Mouse (Mus musculus) lung, embryonic 14.5 days (tissue): Measurements from ENCODE around the gene Cldn19. TPM values are rescaled to one million over a fixed set of nuclear protein-coding genes. Genes with fewer than 3 reads are reported as not detected.

Experiments used
- ATAC-seq: fragments of 200-750 bp; cut with Nextera tagmentation; 2 replicates; pipeline ENCODE4 v1.8.0; 2017; ENCODE audit warnings: mild to moderate bottlenecking, moderate TSS enrichment, moderate library complexity; ENCODE audit not compliant: insufficient read depth
- DNase-seq: peaks from one replicate; pipeline ENCODE4 v3.0.0-alpha.2; 2015
- H3K27ac ChIP-seq: fragments of 300-500 bp; sonication (generic); 2 replicates; pipeline ENCODE4 v1.5.1; 2014; ENCODE audit warnings: low read depth, mild to moderate bottlenecking, moderate library complexity
- H3K27me3 ChIP-seq: fragments of 300-500 bp; sonication (generic); 2 replicates; pipeline ENCODE4 v1.6.1; 2014; ENCODE audit warnings: low read length, control low read depth; ENCODE audit not compliant: insufficient read depth
- H3K36me3 ChIP-seq: fragments of 300-500 bp; sonication (generic); 2 replicates; pipeline ENCODE4 v1.6.1; 2014; ENCODE audit warnings: control low read depth; ENCODE audit not compliant: insufficient read depth
- H3K4me1 ChIP-seq: fragments of 300-500 bp; sonication (generic); 2 replicates; pipeline ENCODE4 v1.6.1; 2014; ENCODE audit warnings: antibody characterized with exemption, control low read depth; ENCODE audit not compliant: insufficient read depth
- H3K4me2 ChIP-seq: fragments of 300-500 bp; sonication (generic); 2 replicates; pipeline ENCODE4 v1.6.1; 2014; ENCODE audit warnings: mild to moderate bottlenecking
- H3K4me3 ChIP-seq: fragments of 300-500 bp; sonication (generic); 2 replicates; pipeline ENCODE4 v1.5.1; 2014; ENCODE audit warnings: low read depth, low read length
- H3K9ac ChIP-seq: fragments of 300-500 bp; sonication (generic); 2 replicates; pipeline ENCODE4 v1.6.1; 2014
- H3K9me3 ChIP-seq: fragments of 300-500 bp; sonication (generic); 2 replicates; pipeline ENCODE4 v1.6.1; 2016; ENCODE audit warnings: low read depth, low read length, control low read depth
- CTCF ChIP-seq: IDR thresholded peaks from 2 replicates; pipeline ENCODE4 v1.5.1; 2016; ENCODE audit warnings: antibody characterized with exemption, low read depth
- WGBS: fragments of 180-500 bp; shearing (Covaris S2); extraction: QIAGEN DNeasy Blood & Tissue Kit; methylation state at CpG from one replicate; pipeline ENCODE4 v1.1.7; 2014; 5-methylcytosine and 5-hydroxymethylcytosine counted together
- polyA plus RNA-seq: library from polyadenylated mRNA; unstranded; fragments of >200 nt; fragmentation: Nextera tagmentation; extraction: Ambion mirVana; gene quantifications from 2 replicates; pipeline ENCODE4 v1.2.1, GENCODE M21; 2014

The Cldn19 gene
- polyA plus RNA-seq, 1 experiment from 2014 or later, result not detected

DNA sequence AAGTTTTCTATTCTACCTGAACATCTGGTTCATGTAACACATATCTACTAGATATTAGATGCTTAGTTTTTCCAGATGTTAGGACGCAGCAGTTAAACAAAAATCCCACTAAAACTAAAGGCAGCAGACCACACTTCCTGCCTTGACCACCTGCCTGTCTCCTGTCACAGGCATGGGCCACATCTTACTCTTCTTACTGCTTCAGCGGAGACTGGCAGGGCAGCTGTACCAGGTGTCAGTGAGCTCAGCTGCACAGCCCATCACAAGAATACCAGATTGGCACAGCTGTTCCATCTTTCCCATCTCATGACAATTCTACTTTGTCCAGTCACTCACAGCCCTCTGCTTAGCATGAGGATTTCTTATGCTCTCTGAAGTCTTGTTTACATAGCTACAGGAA lies 42.1 kb downstream of the Cldn19 start:
- ATAC-seq (no peak), DNase-seq (no peak)
- Histone ChIP-seq H3K4me2 (no peak overlapping the region), H3K9ac (no peak overlapping the region), H3K27ac (no peak overlapping the region), H3K36me3 (no peaks in the 10 kb centered on the region), H3K4me3 (no peak overlapping the region), H3K4me1 (no peaks in the 10 kb centered on the region), H3K27me3 (no peaks in the 10 kb centered on the region), H3K9me3 (no peaks in the 10 kb centered on the region)
- TF ChIP-seq CTCF, result no peak
- WGBS, result 54% methylated on average over 2 of the region's 2 CpGs

DNA sequence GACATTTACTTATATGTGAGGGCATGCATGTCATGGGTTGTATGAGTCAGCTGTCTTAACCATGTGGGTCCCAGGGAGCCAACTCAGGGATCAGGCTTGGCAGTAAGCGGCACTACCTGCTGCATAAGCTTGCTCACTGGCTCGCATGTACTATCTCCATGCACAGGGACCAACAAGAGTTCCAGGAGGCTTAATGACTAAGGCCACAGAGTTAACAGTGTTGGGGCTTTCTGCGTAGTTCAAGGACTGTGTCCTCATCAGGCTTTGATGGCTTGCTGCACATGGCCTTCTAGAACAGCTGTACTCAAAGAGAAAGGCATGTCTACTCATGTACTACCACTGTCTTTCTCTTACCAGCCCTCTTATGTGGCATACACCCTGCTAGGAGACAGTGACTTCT lies 45.5 kb downstream of the Cldn19 start:
- no peak for TF ChIP-seq CTCF
- Histone ChIP-seq H3K27me3 (no peaks in the 10 kb centered on the region), H3K4me1 (no peaks in the 10 kb centered on the region), H3K9me3 (no peaks in the 10 kb centered on the region), H3K36me3 (no peaks in the 10 kb centered on the region), H3K9ac (no peak overlapping the region), H3K27ac (no peak overlapping the region), H3K4me2 (no peak overlapping the region), H3K4me3 (no peak overlapping the region)
- 92% methylated on average over 3 of the region's 3 CpGs for WGBS
- ATAC-seq (no peak), DNase-seq (no peak)

DNA sequence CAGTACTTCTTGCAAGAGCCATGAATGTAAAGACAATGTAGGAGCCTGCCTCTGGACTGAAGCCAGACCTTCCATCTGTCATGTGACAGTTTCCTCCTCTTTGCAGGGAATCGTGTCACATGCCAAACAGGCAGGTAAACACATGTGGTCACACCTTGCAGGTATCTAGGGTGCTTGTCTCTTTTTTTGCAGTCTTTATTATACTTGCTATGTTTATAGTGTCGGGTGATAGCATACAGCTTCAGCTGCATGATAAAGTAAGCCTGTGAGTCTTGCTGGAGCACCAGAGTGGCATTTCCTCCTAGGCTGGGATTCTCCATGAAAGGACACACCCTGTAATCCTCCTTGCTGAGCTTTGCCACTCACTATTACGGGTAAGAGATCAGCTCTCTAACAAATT lies 46.6 kb downstream of the Cldn19 start:
- no peak for ATAC-seq
- peaks cover 2% of the 10 kb centered on the region; the same call in 1 of the 2 replicates for H3K36me3 ChIP-seq
- no peaks in the 10 kb centered on the region for H3K4me1 ChIP-seq
- TF ChIP-seq CTCF, result no peak
- no peak overlapping the region for H3K27ac ChIP-seq
- H3K4me2 ChIP-seq, result no peak overlapping the region
- no peaks in the 10 kb centered on the region for H3K27me3 ChIP-seq
- H3K9me3 ChIP-seq, result no peaks in the 10 kb centered on the region
- DNase-seq, result no peak
- no peak overlapping the region for H3K9ac ChIP-seq
- 60% methylated on average over 3 of the region's 3 CpGs for WGBS
- H3K4me3 ChIP-seq, result no peak overlapping the region

DNA sequence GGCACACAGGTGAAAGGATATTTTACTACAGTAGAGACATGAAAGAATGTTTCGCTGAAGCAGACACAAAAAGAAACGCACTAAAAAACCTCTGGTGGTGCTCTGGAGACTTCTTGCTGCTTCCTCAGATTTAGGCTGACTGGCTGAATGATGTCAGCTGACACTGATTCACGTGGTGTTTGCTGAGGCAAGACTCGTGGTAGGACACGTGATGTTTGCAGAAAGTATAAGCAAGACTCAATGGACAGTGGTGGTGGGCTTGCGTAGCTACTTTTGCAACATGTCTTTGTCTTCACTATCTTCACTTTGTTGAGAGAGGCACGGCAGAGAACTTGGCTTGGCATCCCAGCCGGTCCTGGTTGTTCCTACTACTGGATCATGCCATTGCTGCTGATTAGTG lies 48.1 kb downstream of the Cldn19 start:
- Histone ChIP-seq H3K9ac (no peak overlapping the region), H3K4me1 (no peaks in the 10 kb centered on the region), H3K27ac (no peak overlapping the region), H3K27me3 (no peaks in the 10 kb centered on the region), H3K4me3 (no peak overlapping the region), H3K36me3 (peaks cover 17% of the 10 kb centered on the region; the same call in 1 of the 2 replicates), H3K9me3 (no peaks in the 10 kb centered on the region), H3K4me2 (no peak overlapping the region)
- ATAC-seq (no peak), DNase-seq (no peak)
- TF ChIP-seq CTCF, result no peak
- WGBS, result 76% methylated on average over 8 of the region's 8 CpGs

DNA sequence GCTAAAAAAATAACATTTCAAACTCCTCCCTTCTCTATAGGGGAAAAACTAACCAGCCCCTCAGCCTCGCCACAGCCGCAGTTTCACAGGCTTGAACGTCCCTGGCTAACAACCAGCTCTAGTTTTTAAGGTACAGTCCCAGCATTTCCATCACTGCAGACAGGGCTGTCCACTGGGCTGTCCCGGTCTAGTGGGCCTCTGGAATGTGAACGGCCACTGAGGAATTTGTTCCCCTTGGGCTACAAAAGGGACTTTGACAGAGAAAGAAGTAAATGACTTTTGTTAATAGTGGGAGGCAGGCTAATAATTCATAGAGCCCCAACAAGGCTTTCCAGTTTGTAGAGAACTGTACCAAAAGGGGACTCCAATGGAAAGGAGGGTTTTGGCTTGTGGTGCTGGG lies 50.2 kb downstream of the Cldn19 start:
- H3K36me3 ChIP-seq, result peaks cover 33% of the 10 kb centered on the region; the same call in 1 of the 2 replicates
- H3K4me1 ChIP-seq, result no peaks in the 10 kb centered on the region
- H3K9me3 ChIP-seq, result no peaks in the 10 kb centered on the region
- ATAC-seq (no peak), DNase-seq (no peak)
- no peak overlapping the region for H3K4me3 ChIP-seq
- TF ChIP-seq CTCF, result no peak
- WGBS, result 73% methylated on average over 5 of the region's 5 CpGs
- no peaks in the 10 kb centered on the region for H3K27me3 ChIP-seq
- H3K27ac ChIP-seq, result no peak overlapping the region
- no peak overlapping the region for H3K4me2 ChIP-seq
- no peak overlapping the region for H3K9ac ChIP-seq

Other genes starting within 250 kb of the Cldn19 start
- gene Slc2a1, start 146.7 kb upstream of the Cldn19 start, polyA plus RNA-seq, result 70.7 and 83.1 TPM in 2 replicates
- 6.8 and 7.7 TPM in 2 replicates for gene Zfp691, start 81.2 kb upstream of the Cldn19 start, polyA plus RNA-seq
- gene Ermap, start 65.4 kb upstream of the Cldn19 start, polyA plus RNA-seq, result 0.57 and 0.79 TPM in 2 replicates
- gene Svbp, start 60.1 kb upstream of the Cldn19 start, polyA plus RNA-seq, result 134 TPM in 2 replicates
- gene Tmem269, start 37.2 kb upstream of the Cldn19 start, polyA plus RNA-seq, result not detected in 2 replicates
- 29.0 and 32.3 TPM in 2 replicates for gene AU022252, start 22.7 kb upstream of the Cldn19 start, polyA plus RNA-seq
- 40.4 and 44.8 TPM in 2 replicates for gene P3h1, start 22.5 kb upstream of the Cldn19 start, polyA plus RNA-seq
- 880 and 902 TPM in 2 replicates for gene Ybx1, start 39.2 kb downstream of the Cldn19 start, polyA plus RNA-seq
- 126 and 127 TPM in 2 replicates for gene Ppih, start 65.1 kb downstream of the Cldn19 start, polyA plus RNA-seq
- 2.5 and 3.8 TPM in 2 replicates for gene Ccdc30, start 160.1 kb downstream of the Cldn19 start, polyA plus RNA-seq
- gene Ppcs, start 167.0 kb downstream of the Cldn19 start, polyA plus RNA-seq, result 34.7 and 38.3 TPM in 2 replicates
- 0.16 and 0.20 TPM in 2 replicates for gene Zmynd12, start 167.4 kb downstream of the Cldn19 start, polyA plus RNA-seq
- gene Rimkla, start 237.2 kb downstream of the Cldn19 start, polyA plus RNA-seq, result 1.3 and 1.5 TPM in 2 replicates